Mouse (Mus musculus): ENCODE measurements around the gene Kmt5b. TPM values are rescaled to one million over a fixed set of nuclear protein-coding genes. Genes with fewer than 3 reads are reported as not detected.

Gene Kmt5b
- total RNA-seq, 2 experiments from 2014 or later = 44.1 to 63.0 TPM

DNA sequence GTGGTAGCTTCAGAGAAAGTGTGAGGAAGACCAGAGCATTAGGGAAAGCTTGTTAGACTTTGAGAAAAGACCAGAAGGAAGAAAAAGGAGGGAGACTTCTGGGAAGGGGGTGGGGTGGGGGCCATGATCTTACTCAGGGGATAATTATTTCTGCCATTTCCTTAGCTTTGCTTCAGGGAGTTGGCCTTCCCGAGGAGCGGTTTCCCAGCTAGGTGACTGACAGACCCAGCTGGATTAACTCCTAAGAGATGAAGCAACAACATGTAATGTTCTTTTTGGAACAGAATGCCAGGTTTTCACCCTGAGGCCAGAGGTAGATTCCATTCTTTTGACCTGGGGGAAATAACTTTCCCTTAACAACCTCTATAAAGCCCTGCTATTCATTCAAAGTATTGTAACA is 72.5 kb downstream of the Kmt5b start:
- intact Hi-C loops (cut with DNase I) = no loop called here
- no peak for DNase-seq (ENCODE audit: low spot score in 2 of 2)

DNA sequence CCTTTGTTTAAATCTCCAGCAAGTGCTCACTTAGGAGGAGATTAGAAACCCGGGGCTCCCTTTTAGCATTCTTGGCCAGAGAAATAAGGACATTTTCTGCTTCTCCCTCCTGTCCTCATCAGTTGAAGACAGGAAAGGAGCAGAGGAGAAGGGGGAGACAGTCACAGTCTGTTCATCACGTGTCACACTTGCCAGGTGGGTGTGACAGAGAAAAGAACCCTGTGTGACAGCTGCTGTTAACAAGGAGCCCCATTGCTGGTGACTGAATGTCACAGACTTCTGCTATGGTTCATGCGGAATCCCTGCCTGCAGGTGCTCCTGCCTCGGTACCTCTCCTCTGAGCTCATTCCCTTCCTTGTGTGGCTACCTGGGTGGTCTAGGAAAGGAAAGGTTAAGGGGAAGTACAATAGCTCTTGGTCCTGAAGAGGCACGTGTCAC is 73.0 kb downstream of the Kmt5b start:
- intact Hi-C loops (cut with DNase I) = no loop called here
- DNase-seq (ENCODE audit: low spot score in 2 of 2) = no peak

DNA sequence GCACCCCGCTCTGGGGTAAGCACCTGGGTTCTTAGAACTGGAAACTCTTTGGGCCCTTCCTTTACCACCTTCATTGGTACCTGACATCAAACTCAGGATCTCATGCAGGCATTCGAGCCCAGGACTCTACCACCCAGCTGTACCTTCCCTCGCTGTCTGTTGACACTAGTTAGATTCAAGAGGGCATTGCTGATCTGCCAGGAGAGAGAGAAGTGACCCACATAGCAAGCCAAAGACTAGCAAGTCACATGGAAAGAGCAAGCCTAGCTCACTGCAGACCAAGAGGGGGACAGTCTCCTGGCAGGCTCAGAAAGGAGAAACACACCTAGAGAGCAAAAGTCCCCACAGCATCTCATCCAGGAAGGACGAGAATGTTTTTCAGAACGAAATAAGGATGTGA is 73.5 kb downstream of the Kmt5b start:
- no peak for DNase-seq (ENCODE audit: low spot score in 2 of 2)
- intact Hi-C loops (cut with DNase I) = no loop called here

DNA sequence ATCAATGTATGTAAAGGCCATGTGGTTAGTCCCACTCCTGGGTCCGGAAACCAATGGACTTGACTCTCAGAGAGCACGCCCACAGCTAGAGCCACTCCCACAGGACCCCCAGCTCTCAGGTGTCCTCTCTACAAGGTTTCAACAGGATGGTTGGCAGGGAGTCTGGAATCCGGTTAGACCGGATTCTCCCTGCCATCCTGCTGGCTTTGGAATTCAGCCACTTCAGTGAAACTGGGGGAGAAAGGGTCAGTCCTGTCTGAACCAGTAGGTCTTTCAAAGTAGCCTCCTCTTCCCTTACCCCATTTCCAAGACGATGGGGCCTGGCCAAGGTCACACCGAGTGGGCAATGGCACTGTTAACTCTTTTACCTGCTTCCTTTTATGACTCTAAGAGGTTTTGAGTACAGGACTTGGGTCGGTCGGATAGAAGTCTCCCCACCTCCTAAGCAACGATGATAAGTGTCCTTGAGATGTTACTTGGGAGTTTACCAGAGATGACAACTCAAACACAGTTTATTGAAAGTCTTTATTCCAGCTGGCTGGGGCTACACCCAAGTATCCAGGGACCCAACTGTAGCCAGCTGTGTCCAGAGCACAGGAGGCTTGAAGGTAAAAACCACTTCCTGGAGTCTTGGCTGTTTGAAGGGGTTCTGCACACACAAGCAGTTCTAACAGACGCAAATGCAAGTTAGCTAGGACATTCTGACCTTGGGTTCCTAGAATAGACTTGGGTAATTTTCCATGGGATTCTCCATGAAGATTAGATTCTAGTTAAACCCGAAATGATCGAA is 75.3 kb downstream of the Kmt5b start:
- intact Hi-C loops (cut with DNase I) = no loop called here
- no peak for DNase-seq (ENCODE audit: low spot score in 2 of 2)

DNA sequence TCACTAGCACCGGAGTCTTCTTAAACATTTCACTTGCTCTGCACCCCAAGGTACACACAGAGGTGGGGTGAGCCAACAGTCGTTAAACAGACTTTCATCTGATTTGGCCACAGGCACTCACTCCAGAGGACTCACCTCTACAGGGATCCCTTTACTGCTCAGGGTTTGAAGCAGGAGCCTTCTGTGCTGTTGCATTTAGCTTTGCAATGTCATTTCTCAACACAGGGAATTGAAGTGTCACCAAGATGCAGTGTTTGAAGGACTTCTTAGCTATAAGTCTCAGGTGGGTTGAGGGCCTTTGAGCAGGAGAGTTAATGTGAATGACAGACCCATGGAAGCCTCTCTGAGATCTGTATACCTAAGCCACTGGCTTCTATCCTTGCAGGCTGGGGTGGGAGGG is 76.4 kb downstream of the Kmt5b start:
- DNase-seq (ENCODE audit: low spot score in 2 of 2) = no peak
- intact Hi-C loops (cut with DNase I) = no loop called here

DNA sequence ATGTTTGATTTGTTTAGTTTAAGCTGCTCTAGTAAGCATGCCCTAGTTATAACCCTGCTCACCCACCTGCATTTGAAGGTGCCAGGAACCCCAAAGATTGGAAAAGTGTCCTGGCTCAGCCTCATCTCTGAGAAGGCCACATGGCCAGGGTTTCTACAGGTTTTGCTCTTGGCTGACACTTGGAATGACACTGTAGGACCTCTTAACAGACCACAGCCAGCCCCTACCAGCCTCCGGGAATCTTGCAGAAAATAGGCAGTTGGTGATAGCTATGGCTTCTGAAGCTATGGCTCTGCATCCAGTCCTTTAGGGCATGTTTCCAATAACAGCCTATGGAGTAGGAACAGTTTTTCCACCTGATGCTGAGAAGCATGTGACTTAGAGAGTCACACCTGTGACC is 77.6 kb downstream of the Kmt5b start:
- no peak for DNase-seq (ENCODE audit: low spot score in 2 of 2)
- intact Hi-C loops (cut with DNase I) = no loop called here

DNA sequence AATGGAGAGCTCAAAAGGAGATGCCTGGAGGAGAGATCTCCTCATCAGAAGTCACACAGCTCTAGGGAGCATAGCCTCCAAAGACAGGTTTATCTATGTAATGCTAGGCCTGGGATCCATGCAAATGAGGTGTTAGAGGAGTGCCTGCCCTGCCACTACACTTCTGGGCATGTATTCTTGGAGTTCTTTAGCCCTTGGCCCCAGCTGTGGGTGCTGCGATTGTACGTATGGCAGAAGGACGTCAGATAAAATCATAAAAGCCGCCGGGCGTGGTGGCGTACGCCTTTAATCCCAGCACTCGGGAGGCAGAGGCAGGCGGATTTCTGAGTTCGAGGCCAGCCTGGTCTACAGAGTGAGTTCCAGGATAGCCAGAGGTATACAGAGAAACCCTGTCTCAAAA is 78.1 kb downstream of the Kmt5b start:
- intact Hi-C loops (cut with DNase I) = no loop called here
- DNase-seq (ENCODE audit: low spot score in 2 of 2) = no peak

DNA sequence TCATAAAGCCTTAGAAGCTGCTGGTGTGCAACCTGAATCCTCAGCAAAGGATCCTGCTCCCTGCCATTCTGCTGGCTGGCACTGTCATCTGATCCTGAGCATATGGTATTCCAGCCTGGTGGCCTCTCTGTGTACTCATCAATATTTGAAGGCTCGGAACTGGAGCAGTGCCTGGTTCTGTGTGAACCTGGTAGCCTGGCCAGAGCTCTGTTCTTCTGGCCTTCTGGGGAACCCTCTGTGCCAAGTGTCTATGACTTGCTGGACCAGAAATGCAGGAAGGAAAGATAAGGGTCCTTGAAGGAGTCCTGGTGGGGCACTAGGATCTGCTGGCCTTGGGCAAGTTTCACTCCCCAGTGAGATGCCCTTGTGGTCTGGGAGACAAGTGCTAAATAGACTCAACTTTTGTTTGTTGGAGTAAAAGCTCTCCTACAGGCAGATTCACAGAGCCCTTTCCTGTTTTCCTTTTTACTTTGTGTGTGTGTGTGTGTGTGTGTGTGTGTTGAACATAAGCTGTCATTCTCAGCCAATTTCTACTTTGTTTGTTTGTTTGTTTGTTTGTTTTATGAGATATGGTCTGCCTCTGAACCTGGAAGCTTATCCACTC is 78.7 kb downstream of the Kmt5b start:
- intact Hi-C loops (cut with DNase I) = no loop called here

DNA sequence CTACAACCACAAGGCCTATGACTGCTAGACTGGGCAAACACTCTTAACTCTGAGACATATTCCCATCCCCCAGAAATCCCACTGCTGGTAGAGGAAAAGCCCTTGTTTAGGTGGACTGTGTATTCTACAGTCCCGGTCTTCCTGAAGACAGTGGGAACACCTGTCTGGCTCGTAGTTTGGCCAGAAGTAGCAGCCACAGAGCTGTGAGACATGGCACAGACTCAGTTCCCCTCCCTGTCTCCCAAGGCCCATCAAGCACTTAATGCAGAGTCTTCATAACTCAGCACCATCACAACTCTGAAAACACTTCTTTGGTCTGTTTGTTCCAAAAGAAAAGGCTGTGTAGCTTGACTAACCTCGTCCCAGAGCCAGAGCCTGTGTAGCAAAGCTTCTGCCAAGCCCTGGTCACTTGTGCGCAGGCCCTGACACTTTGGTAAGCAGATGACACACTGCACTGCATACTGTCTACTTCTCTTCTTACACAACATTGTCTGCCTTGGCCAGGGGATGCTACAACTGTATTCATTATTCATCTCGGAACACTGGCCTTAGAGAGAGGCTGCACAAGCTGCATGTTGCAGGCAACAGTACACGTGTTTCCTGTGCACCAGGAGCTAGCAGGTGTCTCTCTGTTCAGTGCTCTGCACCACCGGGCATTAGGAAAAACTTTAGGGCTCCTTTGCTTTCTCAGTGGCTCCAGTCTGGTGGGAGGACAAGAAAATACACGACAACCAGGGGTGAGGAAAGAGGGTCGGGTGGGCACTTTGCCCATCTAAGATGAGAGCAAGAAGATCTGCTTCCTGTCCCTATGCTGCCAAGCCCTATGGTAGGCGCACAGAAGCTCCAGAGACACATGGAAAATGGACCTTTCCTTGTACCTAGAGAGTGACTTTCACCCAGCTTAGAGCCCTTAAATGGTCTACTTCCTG is 79.7 kb downstream of the Kmt5b start:
- intact Hi-C loops (cut with DNase I) = no loop called here

More for the DNA sequence above, 78.7 kb downstream of the Kmt5b start:
- no peak for DNase-seq (ENCODE audit: low spot score in 2 of 2)

DNA sequence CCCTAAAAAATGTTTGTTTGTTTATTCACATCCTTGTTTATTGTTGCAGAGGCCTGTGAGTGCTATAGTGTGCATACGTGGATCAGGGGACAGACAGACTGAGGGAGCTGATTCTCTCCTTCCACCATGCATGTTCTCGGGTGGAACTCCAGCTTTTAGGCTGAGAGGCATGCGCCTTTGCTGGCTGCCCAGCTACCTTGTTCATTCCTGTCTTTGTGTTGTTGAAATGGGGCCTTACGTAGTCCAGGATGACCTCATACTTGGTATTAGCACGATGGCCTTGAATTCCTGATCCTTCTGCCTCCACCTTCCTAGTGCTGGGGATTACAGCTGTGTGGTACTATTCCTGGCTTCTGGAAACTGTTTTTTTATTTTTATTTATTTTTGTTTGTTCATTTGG is 80.5 kb downstream of the Kmt5b start:
- intact Hi-C loops (cut with DNase I) = no loop called here
- no peak for DNase-seq (ENCODE audit: low spot score in 2 of 2)

More for the DNA sequence above, 79.7 kb downstream of the Kmt5b start:
- no peak for DNase-seq (ENCODE audit: low spot score in 2 of 2)

DNA sequence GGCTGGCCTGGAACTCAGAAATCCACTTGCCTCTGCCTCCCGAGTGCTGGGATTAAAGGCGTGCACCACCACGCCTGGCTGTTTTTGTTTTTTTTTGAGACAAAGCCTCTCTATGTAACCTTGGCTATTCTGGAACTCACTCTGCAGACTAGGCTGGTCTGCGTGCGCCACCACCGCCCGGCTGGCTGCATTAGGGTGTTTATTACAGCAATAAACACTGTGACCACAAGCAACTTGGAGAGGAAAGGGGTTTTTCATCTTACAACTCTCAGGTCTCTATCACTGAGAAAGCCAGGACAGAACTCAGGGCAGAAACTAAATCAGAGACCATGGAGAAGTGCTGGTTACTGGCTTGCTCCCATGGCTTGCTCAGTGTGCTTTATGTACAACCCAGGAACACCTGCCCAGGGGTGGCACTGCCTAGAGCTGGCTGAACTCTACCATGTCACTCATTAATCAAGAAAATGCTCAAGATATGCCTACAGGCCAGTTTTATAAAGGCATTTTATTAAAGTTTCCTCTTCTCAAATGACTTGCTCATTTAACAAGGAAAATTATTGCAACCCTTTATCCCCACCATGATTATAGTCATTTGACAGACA is 81.1 kb downstream of the Kmt5b start:
- intact Hi-C loops (cut with DNase I) = no loop called here
- no peak for DNase-seq (ENCODE audit: low spot score in 2 of 2)

DNA sequence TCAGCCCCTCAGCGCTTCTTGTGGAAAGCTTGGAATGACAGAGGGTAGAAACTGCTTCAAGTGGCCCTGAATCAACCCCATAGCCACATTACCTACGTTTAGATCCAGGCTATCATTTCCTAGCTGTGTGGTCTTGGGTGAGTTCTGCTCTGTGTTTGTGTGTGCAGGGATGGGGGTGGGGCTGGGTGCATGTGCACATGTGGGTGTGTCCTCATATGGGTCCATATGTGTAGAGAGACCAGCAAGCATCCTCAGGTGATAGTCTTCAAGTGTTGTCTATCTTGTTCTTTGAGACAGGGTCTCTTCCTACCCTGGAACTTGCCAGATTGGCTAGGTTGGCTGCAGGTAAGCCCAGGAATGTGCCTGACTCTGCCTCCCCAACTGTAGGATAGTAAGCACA is 82.0 kb downstream of the Kmt5b start:
- intact Hi-C loops (cut with DNase I) = no loop called here
- no peak for DNase-seq (ENCODE audit: low spot score in 2 of 2)

DNA sequence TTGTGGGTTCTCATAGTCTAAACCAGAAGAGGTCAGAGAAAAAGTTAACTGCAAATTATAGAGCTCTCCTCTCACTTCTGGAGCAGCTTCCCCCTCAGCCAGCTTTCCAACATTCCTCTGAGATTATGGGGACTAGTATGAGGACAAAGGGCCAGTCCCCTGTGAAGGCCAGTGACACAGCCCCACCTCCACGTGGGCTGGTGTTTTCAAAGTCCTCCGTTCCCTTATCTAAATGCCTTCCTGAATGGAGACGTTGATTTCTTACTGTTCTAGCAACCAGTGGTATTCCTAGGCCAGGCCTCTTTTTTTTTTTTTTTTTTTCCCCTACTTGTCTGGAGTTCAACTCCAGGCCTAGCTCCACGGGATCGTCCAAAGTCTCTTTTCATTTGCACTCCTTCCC is 82.9 kb downstream of the Kmt5b start:
- DNase-seq (ENCODE audit: low spot score in 2 of 2) = no peak
- intact Hi-C loops (cut with DNase I) = loop anchor here (5.0 kb wide), 1 partner anchor 83 kb away; the partner anchor contains the start of gene Kmt5b

DNA sequence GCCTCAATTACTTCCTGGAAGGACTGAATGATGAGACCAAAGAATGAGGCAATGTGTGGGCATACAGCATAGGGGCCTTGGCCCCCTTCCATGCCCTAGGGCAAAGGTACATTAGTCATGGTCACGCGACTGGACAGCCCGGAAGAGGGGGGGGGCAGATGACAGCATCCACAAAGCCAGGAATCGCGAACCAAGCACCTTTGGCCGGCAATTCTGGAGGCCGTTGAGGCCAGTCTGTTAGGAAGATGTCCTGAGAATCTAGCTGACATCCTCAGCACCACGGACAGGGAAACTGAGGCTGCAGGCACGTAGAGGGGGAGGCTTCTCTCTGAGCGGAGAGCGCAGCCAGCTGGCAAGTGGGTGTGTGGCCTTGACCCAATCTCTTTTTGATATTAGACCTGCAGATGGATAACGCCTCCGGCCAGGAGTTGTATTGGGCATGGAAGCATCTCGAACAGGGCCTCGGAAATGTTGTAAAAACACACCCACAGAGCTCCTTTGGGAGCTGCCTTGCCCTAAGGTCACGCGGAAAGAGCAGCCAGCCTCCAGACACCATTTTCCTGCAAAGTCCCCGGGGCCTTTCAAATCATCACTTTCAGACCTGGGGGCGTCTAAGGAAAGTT is 83.7 kb downstream of the Kmt5b start:
- intact Hi-C loops (cut with DNase I) = loop anchor here (5.0 kb wide), 1 partner anchor 84 kb away; the partner anchor contains the start of gene Kmt5b
- peak in 1 of 2 experiments; percentile 23 for DNase-seq (ENCODE audit: low spot score in 2 of 2)

DNA sequence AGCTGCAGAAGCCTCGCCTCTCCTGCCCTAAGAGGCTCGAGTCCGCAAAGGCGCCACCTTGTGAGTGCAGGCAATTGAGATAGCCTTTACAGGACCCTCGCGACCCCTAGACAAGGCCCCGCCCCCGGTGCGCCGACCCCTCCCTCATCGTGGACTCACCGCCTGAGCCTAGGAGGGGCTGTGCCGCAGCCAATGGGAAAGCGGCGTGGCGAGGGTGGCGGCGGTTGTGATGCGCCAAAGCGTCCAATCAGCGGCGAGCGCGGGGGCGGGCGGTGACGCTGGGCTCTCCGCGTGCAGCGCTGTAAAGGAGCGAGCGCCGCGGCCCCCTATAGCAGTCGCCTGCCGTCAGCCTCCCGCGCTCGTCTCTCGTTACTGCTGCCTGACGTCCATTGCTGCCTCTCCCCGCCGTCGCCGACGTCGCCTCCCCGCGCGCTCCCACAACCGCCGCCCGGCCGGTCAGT is 84.3 kb downstream of the Kmt5b start, which contains the start of gene Chka:
Gene Chka (plus strand): TSS at position 272 of the 461 bp plus-strand sequence.
- peak; percentile 99 for DNase-seq (ENCODE audit: low spot score in 2 of 2)
- intact Hi-C loops (cut with DNase I) = loop anchor here (5.0 kb wide), 1 partner anchor 84 kb away; the partner anchor contains the start of gene Kmt5b

DNA sequence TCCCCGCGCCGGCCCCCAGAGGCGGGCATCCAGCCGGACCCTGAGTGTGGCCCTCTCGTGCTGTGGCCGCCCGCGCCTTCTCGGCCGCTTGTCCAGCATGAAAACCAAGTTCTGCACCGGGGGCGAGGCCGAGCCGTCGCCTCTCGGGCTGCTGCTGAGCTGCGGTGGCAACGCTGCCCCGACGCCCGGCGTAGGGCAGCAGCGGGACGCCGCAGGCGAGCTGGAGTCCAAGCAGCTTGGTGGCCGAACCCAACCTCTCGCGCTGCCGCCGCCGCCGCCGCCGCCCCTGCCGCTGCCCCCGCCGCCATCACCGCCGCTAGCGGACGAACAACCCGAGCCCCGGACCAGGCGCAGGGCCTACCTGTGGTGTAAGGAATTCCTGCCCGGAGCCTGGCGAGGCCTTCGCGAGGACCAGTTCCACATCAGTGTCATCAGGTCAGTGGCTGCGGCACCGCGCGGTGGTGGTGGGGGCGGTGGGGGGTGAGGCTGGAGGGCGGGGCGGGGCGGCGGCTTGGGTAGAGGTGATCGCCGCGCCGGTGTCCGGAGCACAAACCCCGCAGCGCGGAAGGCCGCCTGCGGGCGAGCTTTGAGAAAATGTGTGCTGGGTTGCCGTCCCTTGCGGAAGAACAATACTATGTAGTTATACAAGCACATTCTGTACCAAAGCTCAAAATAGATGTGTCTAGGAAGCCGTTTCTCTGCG is 84.9 kb downstream of the Kmt5b start:
- intact Hi-C loops (cut with DNase I) = loop anchor here (1.0 to 5.0 kb wide), 2 partner anchors 60 to 85 kb away; partner anchors contain the start of genes Kmt5b and Ndufs8
- DNase-seq (ENCODE audit: low spot score in 2 of 2) = peak; percentile 54 to 69

DNA sequence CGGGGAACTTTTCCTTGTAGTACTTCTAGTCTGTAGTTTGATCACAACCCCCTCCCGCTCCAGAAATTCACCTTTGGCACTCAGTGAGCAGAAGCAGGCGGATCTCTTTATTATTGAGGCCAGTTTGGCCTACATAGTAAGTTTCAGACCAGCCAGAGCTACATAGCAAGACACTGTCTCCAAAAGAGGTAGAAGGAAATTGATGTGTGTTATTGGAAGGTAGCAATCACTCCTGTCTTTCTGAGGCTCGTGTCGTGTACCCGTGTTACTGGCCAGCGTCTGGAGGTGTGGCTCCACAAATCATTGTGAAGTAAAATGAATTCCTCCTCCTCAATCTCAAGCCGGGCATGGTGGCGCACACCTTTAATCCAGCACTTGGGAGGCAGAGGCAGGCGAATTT is 85.9 kb downstream of the Kmt5b start:
- intact Hi-C loops (cut with DNase I) = loop anchor here (5.0 kb wide), 1 partner anchor 86 kb away; the partner anchor contains the start of gene Kmt5b

DNA sequence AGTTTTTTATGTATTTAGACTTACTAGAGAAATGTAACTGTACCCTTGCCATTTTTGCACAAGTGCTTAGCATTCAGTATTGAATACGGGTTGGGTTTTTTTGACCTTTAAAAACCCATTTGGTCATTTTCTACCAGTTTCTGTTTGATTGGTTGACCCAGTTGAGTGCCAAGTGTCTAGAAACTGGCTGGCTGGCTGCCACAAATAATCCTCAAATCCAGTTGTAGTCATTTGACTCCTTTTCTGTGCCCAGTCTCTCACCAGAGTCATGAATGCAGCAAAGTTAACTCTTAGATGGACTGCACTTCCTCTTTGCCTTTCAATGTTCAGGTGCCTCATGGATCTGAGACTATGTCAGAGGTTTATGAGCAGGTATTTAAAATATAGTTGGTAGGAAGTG is 86.7 kb downstream of the Kmt5b start:
- DNase-seq (ENCODE audit: low spot score in 2 of 2) = no peak
- intact Hi-C loops (cut with DNase I) = loop anchor here (5.0 kb wide), 1 partner anchor 87 kb away; the partner anchor contains the start of gene Kmt5b

More for the DNA sequence above, 85.9 kb downstream of the Kmt5b start:
- DNase-seq (ENCODE audit: low spot score in 2 of 2) = no peak

All from left cerebral cortex, postnatal 36 days (tissue).